Mouse (Mus musculus) c-Kit-positive CD71-positive TER-119-positive erythroid progenitor cells, embryonic 14.5 days (primary cell): Measurements from ENCODE around the gene Polq.
A peak's percentile ranks its signal among the peaks of the same experiment; 100 is the strongest.

Experiments
- DNase-seq: peaks from one replicate; pipeline ENCODE4 v3.0.0-alpha.2; 2013; ENCODE audit warnings: low spot score

The Polq gene

DNA sequence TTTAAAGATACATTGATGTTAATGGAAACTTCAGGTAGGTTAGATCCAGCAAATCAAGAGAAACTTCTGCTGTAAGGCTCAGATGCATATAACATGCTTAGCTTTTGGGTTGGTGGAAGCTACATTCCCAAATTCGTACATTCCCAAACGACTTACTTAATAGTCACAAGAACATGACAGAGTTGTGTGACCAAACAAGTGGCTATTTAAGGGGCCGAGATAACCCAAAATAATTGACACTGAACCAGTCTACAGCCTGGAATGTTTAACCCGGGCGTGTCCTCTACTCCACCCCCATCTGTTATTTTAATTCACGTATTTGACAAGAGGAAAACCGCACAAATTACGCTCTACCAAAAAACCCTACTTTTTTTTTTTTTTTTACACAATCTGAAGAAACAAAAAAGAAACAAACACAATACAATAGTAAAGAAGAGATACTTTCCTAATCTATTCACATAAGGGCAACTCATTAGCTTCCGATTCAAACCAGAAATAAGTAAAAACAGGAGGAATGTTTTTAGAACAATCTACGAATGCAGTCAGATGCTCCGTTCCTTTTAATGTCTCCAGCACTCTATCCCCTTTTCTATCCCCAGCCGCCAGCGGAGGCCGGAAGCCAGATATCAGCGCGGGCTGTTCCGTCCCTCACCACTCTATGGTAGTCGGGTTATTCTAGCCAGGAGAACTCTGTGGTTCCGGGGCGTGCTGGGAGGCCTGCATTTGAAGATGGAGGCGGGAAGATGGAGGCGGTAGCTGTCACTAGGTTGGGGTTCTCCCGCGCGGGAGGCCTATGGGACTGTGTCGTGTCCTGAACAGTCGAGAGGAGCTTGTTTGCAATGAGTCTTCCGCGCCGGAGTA lies at the start of gene Polq:
Polq (plus strand) TSS at position 726 of the 861 bp plus-strand sequence.
- peak; percentile 95 for DNase-seq

DNA sequence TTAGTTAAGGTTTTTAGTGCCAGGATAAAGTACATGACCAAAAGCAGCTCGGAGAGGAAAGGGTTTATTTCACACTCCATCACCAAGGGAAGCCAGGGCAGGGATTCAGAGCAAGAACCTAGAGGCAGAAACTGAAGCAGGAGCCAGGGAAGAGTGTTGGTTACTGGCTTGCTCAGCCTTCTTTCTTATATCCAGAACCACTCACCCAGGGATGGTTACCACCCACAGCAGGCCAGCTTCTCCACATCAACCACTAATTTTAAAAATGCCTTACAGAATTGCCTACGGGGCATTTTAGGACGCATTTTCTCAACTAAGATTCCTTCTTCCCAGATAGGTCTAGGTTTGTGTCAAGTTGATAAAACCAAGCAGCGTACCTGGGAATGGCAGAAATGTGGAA lies 48.2 kb upstream of the Polq start:
- DNase-seq: no peak

DNA sequence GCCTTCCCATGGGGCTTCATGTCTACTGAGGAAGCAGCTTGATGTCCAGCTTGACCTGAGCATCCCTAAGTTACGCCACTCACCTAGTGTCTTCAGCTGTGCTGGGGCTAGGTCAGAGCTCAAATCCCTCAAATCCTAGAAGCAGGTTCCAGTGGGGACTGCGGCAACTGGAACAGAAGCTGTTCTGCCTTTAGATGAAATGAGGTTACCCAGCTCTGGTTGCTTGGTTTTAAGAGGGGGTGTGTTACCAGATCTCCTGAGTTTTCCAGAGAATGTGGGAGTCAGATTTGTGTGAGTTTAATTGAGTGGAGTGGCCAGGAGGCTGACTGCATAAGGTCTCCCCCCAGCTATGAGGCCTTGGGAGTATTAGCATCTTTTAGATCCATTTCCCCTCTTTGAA lies 32.5 kb upstream of the Polq start:
- DNase-seq: no peak

DNA sequence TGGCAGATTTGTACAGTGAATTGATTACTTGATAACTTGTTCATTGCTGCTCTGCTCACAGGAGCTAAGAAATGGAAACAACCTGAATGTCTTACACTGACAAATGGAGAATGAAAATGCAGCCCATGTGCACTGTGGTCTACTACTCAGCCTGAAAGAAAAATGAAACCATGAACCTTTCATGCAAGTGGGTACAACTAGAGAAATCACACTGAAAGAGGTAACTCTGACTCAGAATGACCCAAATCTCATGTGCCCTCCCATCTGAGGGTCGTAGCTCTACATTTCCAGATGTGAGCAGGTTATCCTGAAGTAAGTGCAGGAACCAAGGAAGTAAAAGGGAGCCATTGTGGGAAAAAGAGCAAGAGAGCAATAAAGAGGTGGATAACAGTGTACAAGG lies 27.8 kb upstream of the Polq start:
- DNase-seq: no peak

DNA sequence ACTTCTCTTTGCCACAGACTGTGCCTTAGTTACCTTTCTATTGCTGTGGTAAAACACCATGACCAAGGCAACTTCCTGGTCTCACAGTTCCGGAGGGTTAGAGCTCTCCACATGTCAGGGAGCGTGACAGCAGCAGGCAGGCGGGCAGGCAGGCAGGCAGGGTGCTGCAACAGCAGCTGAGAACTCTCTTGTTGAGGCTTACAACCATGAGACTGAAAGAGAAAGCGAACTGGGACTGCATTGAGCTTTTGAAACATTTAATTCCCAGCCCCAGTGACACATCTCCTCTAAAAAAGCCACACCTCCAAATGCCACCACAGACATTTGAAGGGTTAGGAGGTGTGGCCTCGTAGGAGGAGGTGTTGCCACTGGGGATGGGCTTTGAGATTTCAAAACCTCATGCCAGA lies 25.9 kb upstream of the Polq start:
- peak; percentile 10 for DNase-seq

DNA sequence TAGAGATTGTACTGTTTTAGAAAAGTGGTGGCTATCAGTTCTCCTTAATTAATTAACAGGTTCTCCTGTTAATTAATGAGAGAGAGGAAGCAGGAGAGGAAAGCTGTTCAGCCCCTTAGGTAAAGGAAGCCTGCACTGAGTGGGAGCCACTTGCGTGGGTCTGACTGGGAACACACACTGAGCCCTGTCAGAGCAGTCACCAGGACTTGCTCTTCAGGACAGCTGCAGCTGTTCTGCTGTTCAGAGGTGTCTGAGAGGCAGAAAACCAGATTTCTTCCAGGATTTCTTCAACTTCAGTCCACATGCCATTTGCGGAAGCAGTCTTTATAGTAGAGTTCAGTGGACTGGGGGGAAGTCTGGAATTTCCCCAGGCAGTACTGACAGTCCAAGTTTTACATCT lies 24.2 kb upstream of the Polq start:
- no peak for DNase-seq

DNA sequence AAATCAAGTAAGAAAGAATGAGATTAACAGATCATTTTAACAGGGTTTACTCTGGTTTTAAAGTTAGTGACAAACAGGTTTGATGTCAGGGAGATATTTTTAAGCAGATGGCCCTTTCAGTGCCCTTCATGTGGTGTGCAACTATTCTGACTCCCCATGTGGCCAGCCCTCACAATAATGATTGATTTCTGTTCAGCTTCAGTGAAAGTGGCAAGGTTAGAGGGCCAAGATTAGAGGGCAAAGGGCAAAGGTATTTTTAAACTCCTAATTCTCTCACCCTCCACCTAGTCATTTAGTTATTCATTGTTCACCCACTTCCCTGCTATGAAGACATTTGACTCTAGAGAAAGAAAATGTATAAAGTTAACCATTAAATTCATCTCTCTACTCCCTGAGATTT lies 23.5 kb upstream of the Polq start:
- DNase-seq: no peak

DNA sequence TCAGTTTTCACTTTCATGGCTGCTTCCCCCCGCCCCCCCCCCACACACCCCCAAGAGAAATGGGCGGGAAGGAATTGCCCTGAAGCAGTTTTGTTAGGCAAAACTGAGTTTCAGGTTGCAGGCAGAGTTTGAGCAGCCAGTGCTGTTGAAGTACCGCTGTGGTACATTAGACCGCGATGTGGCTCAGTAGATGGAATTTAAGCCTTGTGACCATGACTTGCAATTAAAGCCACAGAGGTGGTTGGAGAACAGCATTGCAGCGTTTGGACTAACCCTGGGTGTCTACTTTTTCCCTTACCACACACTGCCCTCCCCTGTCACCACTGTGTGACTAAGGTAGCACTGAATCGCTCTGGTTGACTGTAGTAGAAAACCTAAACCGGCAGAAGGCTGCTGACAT lies 22.1 kb upstream of the Polq start:
- no peak for DNase-seq

DNA sequence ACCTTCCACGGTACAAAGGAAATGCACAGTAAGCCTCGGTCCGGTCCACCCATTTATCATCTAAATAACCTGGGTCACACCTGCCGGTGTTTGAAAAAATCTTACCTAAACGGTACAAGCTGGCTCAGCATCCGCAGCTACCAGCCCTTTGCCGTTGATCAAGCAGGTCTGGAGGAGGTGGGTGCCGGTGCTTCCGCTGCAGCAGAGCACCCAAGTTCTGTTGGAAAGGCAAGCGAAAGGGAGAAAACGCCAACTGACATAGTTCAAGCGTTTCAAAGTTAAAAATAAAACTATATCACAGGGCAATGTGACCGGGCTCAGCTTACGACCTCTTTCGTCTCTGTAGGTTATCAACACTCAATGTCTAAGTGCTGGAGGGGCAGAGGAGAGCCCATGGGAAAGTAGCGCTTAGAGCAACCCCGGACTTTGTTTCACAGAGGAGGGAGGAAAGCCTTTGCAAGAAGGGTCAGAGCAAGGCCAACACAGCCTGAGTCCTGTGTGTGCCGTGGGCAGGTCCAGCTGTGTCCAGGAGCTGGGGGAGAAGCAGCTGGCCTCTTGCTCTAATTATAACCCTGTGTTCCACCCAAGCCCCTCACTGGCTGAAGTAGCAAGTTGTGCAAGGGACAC lies 21.5 kb upstream of the Polq start, which contains the start of gene Fbxo40:
Fbxo40 (minus strand) TSS at position 469 of the 627 bp plus-strand sequence.
- no peak for DNase-seq

DNA sequence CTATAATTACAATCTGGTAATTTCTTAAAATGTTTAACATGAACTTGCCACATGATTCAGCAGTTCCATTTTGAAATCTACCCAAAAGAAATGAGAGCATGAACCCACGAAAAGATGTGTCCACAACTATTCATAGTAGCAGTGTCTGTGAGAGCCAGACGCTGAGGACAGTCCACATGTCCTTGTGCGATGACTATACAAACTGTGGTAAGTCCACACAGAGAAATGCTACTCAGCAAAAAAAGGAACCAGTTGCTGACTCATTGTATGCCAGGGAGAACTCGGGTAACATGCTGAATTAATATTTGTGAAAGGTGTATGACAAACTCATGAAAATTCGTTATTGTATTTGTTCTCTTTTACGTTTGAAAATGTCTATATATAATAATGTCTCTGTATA lies 13.9 kb upstream of the Polq start:
- no peak for DNase-seq

DNA sequence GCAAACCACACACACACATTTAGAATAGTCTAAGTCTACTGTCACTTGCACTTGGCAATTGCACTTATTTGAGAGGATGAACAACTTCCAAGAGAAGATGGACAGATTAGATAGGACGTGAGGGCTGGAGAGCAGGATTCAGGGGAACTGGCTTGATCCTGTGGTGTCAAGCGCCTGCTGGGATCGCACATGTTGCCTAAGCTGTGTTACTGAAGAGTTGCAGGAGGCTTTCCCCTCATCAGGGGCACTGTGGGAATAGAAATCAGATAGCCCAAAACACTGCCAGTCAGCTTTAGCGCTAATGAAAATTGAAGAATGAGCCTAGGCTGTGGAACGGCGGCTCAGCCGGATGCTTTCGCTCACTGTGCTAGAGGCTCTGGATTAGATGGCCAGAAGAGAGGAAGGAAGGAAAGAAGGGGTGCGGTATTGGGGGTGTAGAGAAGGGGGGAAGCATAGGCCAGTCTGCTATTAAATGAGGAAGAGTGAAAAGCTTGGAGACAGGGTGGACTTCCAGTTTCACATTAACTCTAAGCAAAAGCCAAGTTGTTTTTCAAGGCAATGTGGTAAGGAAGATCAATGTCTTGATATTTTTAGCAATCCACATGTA lies 12.1 kb upstream of the Polq start:
- no peak for DNase-seq

DNA sequence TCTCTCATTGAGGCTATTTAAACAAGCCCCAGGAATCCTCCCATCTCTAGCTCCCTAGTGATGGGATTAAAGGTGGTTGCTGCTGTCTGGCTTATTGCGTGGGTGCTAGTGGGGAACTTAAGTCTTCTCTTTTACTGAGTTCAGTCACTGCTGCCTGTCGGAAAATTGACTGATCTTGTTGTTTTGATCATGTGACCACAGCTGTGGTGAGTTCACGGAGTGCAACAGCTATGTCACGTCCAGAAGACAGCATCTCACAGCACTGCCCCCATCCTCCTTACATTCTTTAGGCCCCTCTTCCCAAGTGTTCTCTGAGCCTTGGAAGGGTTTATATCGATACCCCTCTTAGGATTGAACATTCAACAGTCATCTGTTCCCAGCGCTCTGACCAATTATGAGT lies 2.3 kb upstream of the Polq start:
- DNase-seq: no peak

DNA sequence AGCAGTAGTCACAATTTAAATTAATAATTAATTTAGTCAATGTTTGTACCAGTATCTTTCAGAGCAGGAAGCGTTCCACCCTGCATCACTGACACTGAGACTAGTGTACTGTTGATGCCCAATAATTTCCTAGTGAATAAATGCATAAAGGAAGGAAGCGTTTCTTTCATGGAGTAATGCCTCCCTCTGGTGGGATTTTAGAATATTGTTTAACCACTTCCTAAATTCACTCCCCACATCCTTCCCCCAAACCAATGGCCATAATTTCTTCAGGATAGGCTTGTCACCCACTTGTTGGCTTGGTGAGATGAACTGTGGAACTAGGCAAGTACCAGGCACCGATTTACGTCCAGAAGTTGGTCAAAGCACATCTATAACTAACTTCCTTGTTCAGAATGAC lies 1.2 kb upstream of the Polq start:
- peak; percentile 74 for DNase-seq

DNA sequence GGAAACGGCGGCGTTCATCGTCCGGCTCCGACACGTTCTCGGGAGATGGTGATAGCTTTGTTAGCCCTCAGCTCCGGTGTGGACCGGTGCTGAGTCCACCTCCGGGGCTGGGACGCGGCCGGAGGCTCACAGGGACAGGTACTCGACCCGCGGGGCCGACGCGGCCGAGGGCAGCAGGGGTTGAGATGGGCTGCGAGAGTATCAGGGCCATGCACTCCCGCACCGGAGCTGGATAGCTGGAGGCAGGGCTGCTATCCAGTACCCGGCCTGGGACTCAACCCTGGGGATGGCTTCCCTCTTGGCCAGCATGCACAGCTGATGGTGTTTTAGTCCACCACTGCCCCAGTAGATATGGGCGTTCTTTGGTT lies 320 bp downstream of the Polq start:
- no peak for DNase-seq

DNA sequence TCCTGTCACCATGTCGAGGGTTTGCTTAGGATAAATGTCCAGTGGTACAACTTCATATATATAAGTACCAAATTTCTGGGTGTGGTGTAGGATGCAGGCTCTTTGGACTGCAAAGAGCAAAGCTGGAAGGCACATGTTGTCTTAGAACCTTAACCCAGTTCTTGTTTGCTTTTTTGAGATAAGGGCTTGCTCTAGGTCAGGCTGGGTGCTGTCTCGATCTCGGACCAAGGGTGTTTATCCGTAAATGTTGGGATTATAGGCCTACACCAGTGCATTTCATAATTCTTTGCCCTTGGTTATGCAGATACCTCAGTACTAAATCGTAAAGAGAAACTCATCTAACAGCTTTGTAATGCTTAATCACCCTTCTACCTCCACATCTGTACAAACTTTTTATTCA lies 750 bp downstream of the Polq start:
- DNase-seq: peak; percentile 22

DNA sequence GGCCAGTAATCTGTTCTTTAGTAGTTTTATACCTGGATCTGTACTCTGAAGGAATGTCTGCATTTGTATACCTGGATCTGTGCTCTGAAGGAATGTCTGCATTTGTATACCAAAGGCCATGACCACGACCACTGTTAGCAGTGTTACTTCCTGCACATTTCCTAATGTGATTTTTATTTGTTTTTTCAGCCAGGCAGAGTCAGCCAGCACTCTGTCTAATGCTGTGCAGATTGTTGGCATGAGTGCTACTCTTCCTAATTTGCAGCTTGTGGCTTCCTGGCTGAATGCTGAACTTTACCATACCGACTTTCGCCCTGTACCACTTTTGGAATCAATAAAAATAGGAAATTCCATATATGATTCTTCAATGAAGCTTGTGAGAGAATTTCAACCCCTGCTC lies 16.0 kb downstream of the Polq start:
- no peak for DNase-seq

DNA sequence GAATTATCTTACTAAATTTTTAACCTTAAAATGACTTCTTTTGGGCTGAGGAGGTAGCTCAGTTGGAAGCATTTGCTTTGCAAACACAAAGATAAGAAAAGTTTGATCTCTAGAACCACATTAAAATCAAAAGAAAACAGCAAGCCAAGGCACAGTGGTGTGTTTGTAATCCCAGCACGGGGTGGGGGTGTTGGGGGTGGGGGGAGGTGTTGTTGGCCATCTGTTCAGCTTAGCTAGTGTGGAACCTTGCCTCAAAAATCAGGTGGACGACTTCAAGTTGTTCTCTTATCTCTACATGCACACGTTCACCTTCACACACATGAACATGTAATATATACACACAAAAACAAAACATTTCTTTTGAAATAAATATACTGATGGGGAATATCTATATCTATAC lies 20.4 kb downstream of the Polq start:
- no peak for DNase-seq

DNA sequence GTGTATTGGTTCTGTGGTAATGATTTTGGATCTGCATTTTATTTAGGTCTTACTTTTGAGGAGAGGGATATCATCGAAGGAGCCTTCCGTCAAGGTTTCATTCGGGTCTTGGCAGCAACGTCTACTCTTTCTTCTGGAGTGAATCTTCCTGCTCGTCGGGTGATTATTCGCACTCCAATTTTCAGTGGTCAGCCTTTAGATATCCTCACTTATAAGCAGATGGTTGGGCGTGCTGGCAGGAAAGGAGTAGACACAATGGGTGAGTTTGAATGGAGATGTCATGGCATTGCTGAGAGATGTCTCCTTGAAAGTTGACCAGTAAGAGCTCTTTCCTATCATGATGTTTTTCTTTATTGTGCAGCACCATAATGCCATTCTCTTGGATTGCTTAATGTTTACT lies 23.2 kb downstream of the Polq start:
- no peak for DNase-seq

DNA sequence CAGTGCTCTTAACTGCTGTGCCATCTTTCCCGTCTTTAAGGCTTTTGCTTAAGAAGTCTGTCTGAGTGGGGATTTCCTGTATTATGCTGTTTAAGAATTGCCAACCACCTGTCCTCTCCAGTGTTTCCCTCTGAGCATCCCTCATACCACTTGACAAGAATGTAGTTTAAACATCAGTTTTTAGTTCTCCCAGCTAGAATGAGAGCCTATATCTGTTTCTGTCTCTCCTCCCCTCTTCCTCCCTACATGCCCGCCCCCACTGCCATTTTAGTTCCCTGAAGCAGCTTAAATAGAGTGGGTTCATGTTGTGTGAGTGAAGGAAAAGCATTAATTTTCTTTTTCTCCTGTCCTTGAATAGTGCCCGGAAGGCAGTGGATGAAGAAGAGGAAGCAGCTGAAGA lies 48.0 kb downstream of the Polq start:
- DNase-seq: no peak

DNA sequence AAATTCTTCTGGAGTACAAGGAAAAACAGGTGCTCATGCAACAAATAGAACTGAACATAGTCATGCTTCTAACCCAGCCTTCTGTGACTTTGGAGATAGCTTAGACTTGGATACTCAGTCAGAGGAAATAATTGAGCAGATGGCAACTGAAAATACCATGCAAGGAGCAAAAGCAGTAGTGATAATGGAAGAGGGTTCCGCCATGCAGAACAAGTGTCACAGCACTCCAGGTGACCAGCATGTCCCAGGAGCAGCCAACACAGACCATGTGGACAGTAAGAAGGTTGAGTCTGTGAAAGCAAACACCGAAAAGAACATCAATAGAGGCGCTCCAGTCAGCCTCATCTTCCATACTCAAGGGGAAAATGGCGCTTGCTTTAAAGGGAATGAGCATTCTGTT lies 49.7 kb downstream of the Polq start:
- DNase-seq: no peak

DNA sequence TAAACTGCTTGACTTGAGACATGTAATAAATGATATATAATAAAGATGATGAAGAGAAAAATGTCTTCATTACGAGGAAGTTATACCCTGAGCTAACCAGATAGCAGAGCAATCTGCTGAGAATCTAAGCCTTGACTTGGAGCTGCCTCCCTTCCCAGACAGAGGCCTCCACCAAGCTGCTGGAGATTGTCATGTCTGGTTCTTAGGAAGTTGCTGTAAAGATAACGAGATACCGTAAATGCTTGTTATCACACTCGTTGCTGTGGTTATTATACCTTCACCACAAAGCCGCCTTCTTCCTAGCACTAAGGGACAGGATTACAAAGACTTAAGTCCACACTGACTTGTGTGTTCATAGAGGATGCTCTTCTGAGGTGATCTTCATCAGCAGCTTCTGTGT lies 60.8 kb downstream of the Polq start:
- no peak for DNase-seq

DNA sequence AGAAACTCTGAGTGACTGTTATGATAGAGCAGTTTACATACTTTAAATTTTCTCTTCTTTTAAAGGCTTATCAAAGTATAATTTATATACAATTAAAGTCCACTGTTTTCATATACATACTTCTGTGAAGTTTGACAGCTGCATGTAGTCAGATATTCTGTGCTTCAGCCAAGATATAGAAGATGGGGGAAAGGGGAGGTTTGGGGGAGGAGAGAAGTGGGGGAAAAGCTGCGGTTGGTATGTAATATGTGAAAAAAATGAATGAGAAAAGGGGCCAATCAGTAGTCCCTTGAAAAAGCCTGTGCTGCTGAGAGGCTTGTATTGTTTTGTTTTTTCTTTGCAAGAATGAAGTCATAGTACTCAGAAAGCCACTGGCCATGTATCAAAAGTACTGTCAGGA lies 78.1 kb downstream of the Polq start:
- DNase-seq: no peak

DNA sequence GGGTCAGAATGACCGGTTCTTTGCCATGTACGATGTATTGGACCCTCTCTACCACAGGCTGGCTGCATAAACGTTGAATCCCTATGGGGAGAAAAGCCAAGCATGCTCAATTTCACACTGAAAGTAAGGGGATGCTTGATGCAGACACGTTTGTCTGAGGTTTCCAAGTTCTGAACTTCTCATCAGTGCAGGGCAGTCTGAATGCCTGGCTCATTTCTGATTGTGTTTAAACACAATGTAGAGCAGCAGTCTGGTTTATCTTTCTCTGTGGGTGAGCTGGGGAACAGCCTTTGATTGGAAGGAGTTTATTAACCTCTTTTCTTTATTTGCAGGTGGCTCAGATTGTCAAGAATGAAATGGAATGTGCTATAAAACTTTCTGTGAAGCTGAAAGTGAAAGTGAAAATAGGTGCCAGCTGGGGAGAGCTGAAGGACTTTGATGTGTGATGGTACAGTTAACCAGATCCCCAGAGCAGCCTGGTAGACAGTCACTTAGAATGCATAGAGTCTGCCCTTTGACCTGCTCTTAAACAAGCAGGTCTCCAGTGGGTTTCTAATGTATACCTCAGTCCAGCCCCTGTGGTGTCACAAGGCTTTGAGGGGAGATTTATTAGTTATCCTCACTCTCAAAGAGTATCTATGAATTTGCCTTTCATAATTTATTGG lies 82.7 kb downstream of the Polq start:
- DNase-seq: no peak
